Mouse (Mus musculus) forebrain, embryonic 13.5 days (tissue): ENCODE data around the gene Rps6kb1. TPM values are rescaled to one million over a fixed set of nuclear protein-coding genes. Genes with fewer than 3 reads are reported as not detected.
A peak's percentile ranks its signal among the peaks of the same experiment; 100 is the strongest.
"Not testable (repeated sequence)": the region's sequence is repeated elsewhere in the genome, so short reads cannot be mapped to it uniquely, and the experiment has no call there.

Experiments
- ATAC-seq: fragments of 200-750 bp; cut with Nextera tagmentation; 2 replicates; pipeline ENCODE4 v1.8.0; 2017
- H3K27ac ChIP-seq: fragments of 300-500 bp; sonication (generic); 2 replicates; pipeline ENCODE4 v1.5.1; 2015; ENCODE audit warnings: inconsistent platforms, mild to moderate bottlenecking, moderate library complexity
- H3K27me3 ChIP-seq: fragments of 300-500 bp; sonication (generic); 2 replicates; pipeline ENCODE4 v1.6.1; 2015; ENCODE audit warnings: mild to moderate bottlenecking, inconsistent platforms
- H3K36me3 ChIP-seq: fragments of 300-500 bp; sonication (generic); 2 replicates; pipeline ENCODE4 v1.6.1; 2015; ENCODE audit warnings: mild to moderate bottlenecking, inconsistent platforms; ENCODE audit not compliant: poor library complexity, severe bottlenecking
- H3K4me1 ChIP-seq: fragments of 300-500 bp; sonication (generic); 2 replicates; pipeline ENCODE4 v1.6.1; 2015; ENCODE audit warnings: inconsistent platforms
- H3K4me2 ChIP-seq: fragments of 300-500 bp; sonication (generic); 2 replicates; pipeline ENCODE4 v1.6.1; 2015; ENCODE audit warnings: inconsistent platforms, mild to moderate bottlenecking, moderate library complexity
- H3K4me3 ChIP-seq: fragments of 300-500 bp; sonication (generic); 2 replicates; pipeline ENCODE4 v1.5.1; 2015; ENCODE audit warnings: mild to moderate bottlenecking, inconsistent platforms
- H3K9ac ChIP-seq: fragments of 300-500 bp; sonication (generic); 2 replicates; pipeline ENCODE4 v1.6.1; 2015; ENCODE audit warnings: mild to moderate bottlenecking, inconsistent platforms
- H3K9me3 ChIP-seq: fragments of 300-500 bp; sonication (generic); replicated peaks from 2 replicates; pipeline ENCODE4 v1.6.1; 2016; ENCODE audit warnings: inconsistent platforms
- WGBS: fragments of 180-500 bp; shearing (Covaris S2); methylation state at CpG from one replicate; pipeline ENCODE4 v1.1.7; 2015; 5-methylcytosine and 5-hydroxymethylcytosine counted together
- polyA plus RNA-seq: library from polyadenylated mRNA; unstranded; fragments of >200 nt; fragmentation: Nextera tagmentation; extraction: Ambion mirVana; gene quantifications from 2 replicates; pipeline ENCODE4 v1.2.1, GENCODE M21; 2015

Gene Rps6kb1
- polyA plus RNA-seq, 1 experiment from 2014 or later: 63.9 TPM

GRCm38 (mm10) chr11:86484910-86485510 is 59.6 kb downstream of the Rps6kb1 start:
- WGBS: 0% methylated on average over 25 of the region's 25 CpGs
- Histone ChIP-seq H3K9me3 (no peaks in the 10 kb centered on the region), H3K4me1 (peaks cover 8% of the 10 kb centered on the region), H3K36me3 (0 out of 2 replicates have a peak, but pooled peaks cover 7% of the 10 kb centered on the region), H3K27me3 (peaks cover 8% of the 10 kb centered on the region; the same call in 1 of the 2 replicates), H3K4me2 (peak overlapping the region; percentile 73), H3K4me3 (peak overlapping the region; percentile 70), H3K27ac (peak overlapping the region; percentile 75), H3K9ac (peak overlapping the region; percentile 75)
- ATAC-seq: peak; percentile 66

GRCm38 (mm10) chr11:86484101-86484868 is 60.3 kb downstream of the Rps6kb1 start, which contains the start of gene Rnft1:
TSS of gene Rnft1 (plus strand) at chr11:86484657.
- H3K4me3 ChIP-seq: peak within 1 kb of the TSS; percentile 70
- peak; percentile 97 for ATAC-seq
- WGBS: under 1% methylated on average over 62 of the region's 68 CpGs
- peak within 1 kb of the TSS; percentile 75 for H3K27ac ChIP-seq
- H3K27me3 ChIP-seq: peaks cover 8% of the 10 kb centered on the region; the same call in 1 of the 2 replicates
- 0 out of 2 replicates have a peak, but pooled peaks cover under 1% of the 10 kb centered on the region for H3K36me3 ChIP-seq
- peaks cover 8% of the 10 kb centered on the region for H3K4me1 ChIP-seq
- no peaks in the 10 kb centered on the region for H3K9me3 ChIP-seq
- peak within 1 kb of the TSS; percentile 73 for H3K4me2 ChIP-seq
- H3K9ac ChIP-seq: peak within 1 kb of the TSS; percentile 75

- Histone ChIP-seq H3K4me2 (no peak overlapping the region), H3K27ac (no peak overlapping the region), H3K4me1 (peaks cover 22% of the 10 kb centered on the region), H3K9ac (no peak overlapping the region), H3K4me3 (no peak overlapping the region), H3K9me3 (no peaks in the 10 kb centered on the region), H3K36me3 (no peaks in the 10 kb centered on the region), H3K27me3 (no peaks in the 10 kb centered on the region; the same call in 1 of the 2 replicates)
- ATAC-seq: no peak
- WGBS: 79% methylated on average over 3 of the region's 3 CpGs
Measured at GRCm38 (mm10) chr11:86473576-86473975, 71.0 kb downstream of the Rps6kb1 start.

- Histone ChIP-seq H3K27me3 (no peaks in the 10 kb centered on the region; the same call in 1 of the 2 replicates), H3K4me3 (no peak overlapping the region), H3K9me3 (no peaks in the 10 kb centered on the region), H3K4me1 (peaks cover 28% of the 10 kb centered on the region), H3K27ac (0 out of 2 replicates have a peak overlapping the region, but pooled peaks have one; percentile 20), H3K36me3 (no peaks in the 10 kb centered on the region), H3K9ac (no peak overlapping the region), H3K4me2 (peak overlapping the region; percentile 12; the same call in 1 of the 2 replicates)
- no peak; the same call in 1 of the 2 replicates for ATAC-seq
- WGBS: 39% methylated on average over 7 of the region's 7 CpGs
Measured at GRCm38 (mm10) chr11:86472771-86473171, 71.8 kb downstream of the Rps6kb1 start.

- Histone ChIP-seq H3K4me2 (no peak overlapping the region), H3K27me3 (no peaks in the 10 kb centered on the region; the same call in 1 of the 2 replicates), H3K36me3 (no peaks in the 10 kb centered on the region), H3K9ac (no peak overlapping the region), H3K4me1 (peaks cover 28% of the 10 kb centered on the region), H3K4me3 (no peak overlapping the region), H3K9me3 (no peaks in the 10 kb centered on the region), H3K27ac (no peak overlapping the region)
- 18% methylated on average over 6 of the region's 6 CpGs for WGBS
- no peak for ATAC-seq
Measured at GRCm38 (mm10) chr11:86471785-86472184, 72.8 kb downstream of the Rps6kb1 start.

GRCm38 (mm10) chr11:86468971-86469370 is 75.6 kb downstream of the Rps6kb1 start:
- WGBS: 75% methylated on average over 4 of the region's 4 CpGs
- no peak overlapping the region for H3K27ac ChIP-seq
- H3K9me3 ChIP-seq: no peaks in the 10 kb centered on the region
- peaks cover 28% of the 10 kb centered on the region for H3K4me1 ChIP-seq
- H3K36me3 ChIP-seq: no peaks in the 10 kb centered on the region
- no peak overlapping the region for H3K9ac ChIP-seq
- H3K4me3 ChIP-seq: no peak overlapping the region
- no peak for ATAC-seq
- H3K4me2 ChIP-seq: no peak overlapping the region
- no peaks in the 10 kb centered on the region; the same call in 1 of the 2 replicates for H3K27me3 ChIP-seq

GRCm38 (mm10) chr11:86468345-86468744 is 76.3 kb downstream of the Rps6kb1 start:
- Histone ChIP-seq H3K4me2 (no peak overlapping the region), H3K36me3 (no peaks in the 10 kb centered on the region), H3K4me3 (no peak overlapping the region), H3K9me3 (no peaks in the 10 kb centered on the region), H3K9ac (no peak overlapping the region), H3K27me3 (no peaks in the 10 kb centered on the region; the same call in 1 of the 2 replicates), H3K4me1 (peaks cover 24% of the 10 kb centered on the region), H3K27ac (no peak overlapping the region; the same call in 1 of the 2 replicates)
- no peak for ATAC-seq
- 74% methylated on average over 8 of the region's 8 CpGs for WGBS

GRCm38 (mm10) chr11:86464275-86464674 is 80.3 kb downstream of the Rps6kb1 start:
- H3K9me3 ChIP-seq, H3K4me1 ChIP-seq, H3K27me3 ChIP-seq, H3K4me2 ChIP-seq, H3K4me3 ChIP-seq, H3K9ac ChIP-seq, H3K27ac ChIP-seq, H3K36me3 ChIP-seq, ATAC-seq: not testable (repeated sequence)
- 21% methylated on average over 8 of the region's 8 CpGs for WGBS

- Histone ChIP-seq H3K4me2 (no peak overlapping the region), H3K27ac (no peak overlapping the region), H3K27me3 (no peaks in the 10 kb centered on the region), H3K9me3 (no peaks in the 10 kb centered on the region), H3K4me3 (no peak overlapping the region), H3K9ac (no peak overlapping the region), H3K4me1 (no peaks in the 10 kb centered on the region), H3K36me3 (no peaks in the 10 kb centered on the region)
- ATAC-seq: no peak
Measured at GRCm38 (mm10) chr11:86462579-86462978, 82.0 kb downstream of the Rps6kb1 start.

GRCm38 (mm10) chr11:86458866-86459265 is 85.7 kb downstream of the Rps6kb1 start:
- no peak overlapping the region for H3K4me2 ChIP-seq
- 90% methylated on average over 6 of the region's 6 CpGs for WGBS
- ATAC-seq: no peak

GRCm38 (mm10) chr11:86457545-86457944 is 87.1 kb downstream of the Rps6kb1 start:
- Histone ChIP-seq H3K27me3 (no peaks in the 10 kb centered on the region), H3K9me3 (no peaks in the 10 kb centered on the region), H3K4me3 (no peak overlapping the region), H3K27ac (no peak overlapping the region), H3K9ac (no peak overlapping the region), H3K4me1 (no peaks in the 10 kb centered on the region), H3K4me2 (no peak overlapping the region), H3K36me3 (no peaks in the 10 kb centered on the region)
- ATAC-seq: no peak
- 87% methylated on average over 6 of the region's 6 CpGs for WGBS

More at GRCm38 (mm10) chr11:86458866-86459265, 85.7 kb downstream of the Rps6kb1 start:
- Histone ChIP-seq H3K9ac (no peak overlapping the region), H3K9me3 (no peaks in the 10 kb centered on the region), H3K27me3 (no peaks in the 10 kb centered on the region), H3K27ac (no peak overlapping the region), H3K4me1 (no peaks in the 10 kb centered on the region), H3K36me3 (no peaks in the 10 kb centered on the region), H3K4me3 (no peak overlapping the region)

- H3K36me3 ChIP-seq: no peaks in the 10 kb centered on the region
- 85% methylated on average over 5 of the region's 5 CpGs for WGBS
Measured at GRCm38 (mm10) chr11:86453991-86454390, 90.6 kb downstream of the Rps6kb1 start.

More at GRCm38 (mm10) chr11:86453991-86454390, 90.6 kb downstream of the Rps6kb1 start:
- H3K9ac ChIP-seq: no peak overlapping the region
- H3K4me3 ChIP-seq: no peak overlapping the region
- H3K4me1 ChIP-seq: no peaks in the 10 kb centered on the region
- no peak for ATAC-seq
- H3K9me3 ChIP-seq: no peaks in the 10 kb centered on the region
- H3K27me3 ChIP-seq: no peaks in the 10 kb centered on the region
- H3K4me2 ChIP-seq: no peak overlapping the region
- no peak overlapping the region for H3K27ac ChIP-seq
